Mouse (Mus musculus) intestine, embryonic 16.5 days (tissue): ENCODE results near the gene Tgoln1. TPM values are rescaled to one million over a fixed set of nuclear protein-coding genes. Genes with fewer than 3 reads are reported as not detected.
A peak's percentile ranks its signal among the peaks of the same experiment; 100 is the strongest.

Source experiments
- ATAC-seq: fragments of 200-750 bp; cut with Nextera tagmentation; 2 replicates; pipeline ENCODE4 v1.8.0; 2017; ENCODE audit warnings: moderate TSS enrichment, moderate library complexity
- H3K27ac ChIP-seq: fragments of 300-500 bp; sonication (generic); 2 replicates; pipeline ENCODE4 v1.5.1; 2014; ENCODE audit warnings: mild to moderate bottlenecking, low read length
- H3K27me3 ChIP-seq: fragments of 300-500 bp; sonication (generic); replicated peaks from 2 replicates; pipeline ENCODE4 v1.6.1; 2014; ENCODE audit warnings: low read length, control low read depth, mixed read lengths; ENCODE audit not compliant: control insufficient read depth, insufficient read depth
- H3K36me3 ChIP-seq: fragments of 300-500 bp; sonication (generic); 2 replicates; pipeline ENCODE4 v1.6.1; 2014; ENCODE audit warnings: low read length, control low read depth; ENCODE audit not compliant: control insufficient read depth, insufficient read depth
- H3K4me1 ChIP-seq: fragments of 300-500 bp; sonication (generic); 2 replicates; pipeline ENCODE4 v1.6.1; 2014; ENCODE audit warnings: low read length, control low read depth, mixed read lengths; ENCODE audit not compliant: control insufficient read depth, insufficient read depth
- H3K4me2 ChIP-seq: fragments of 300-500 bp; sonication (generic); 2 replicates; pipeline ENCODE4 v1.6.1; 2014; ENCODE audit warnings: low read depth, low read length, control low read depth
- H3K4me3 ChIP-seq: fragments of 300-500 bp; sonication (generic); 2 replicates; pipeline ENCODE4 v1.5.1; 2014; ENCODE audit warnings: mild to moderate bottlenecking, low read length
- H3K9ac ChIP-seq: fragments of 300-500 bp; sonication (generic); 2 replicates; pipeline ENCODE4 v1.6.1; 2014; ENCODE audit warnings: low read depth, low read length
- H3K9me3 ChIP-seq: fragments of 300-500 bp; sonication (generic); 2 replicates; pipeline ENCODE4 v1.6.1; 2016; ENCODE audit warnings: low read length, control low read depth; ENCODE audit not compliant: control insufficient read depth
- WGBS: fragments of 180-500 bp; shearing (Covaris S2); extraction: QIAGEN DNeasy Blood & Tissue Kit; methylation state at CpG from one replicate; pipeline ENCODE4 v1.1.7; 2014; 5-methylcytosine and 5-hydroxymethylcytosine counted together
- polyA plus RNA-seq: library from polyadenylated mRNA; unstranded; fragments of >200 nt; fragmentation: Nextera tagmentation; extraction: Ambion mirVana; gene quantifications from 2 replicates; pipeline ENCODE4 v1.2.1, GENCODE M21; 2015

Tgoln1 gene
- polyA plus RNA-seq, 1 experiment from 2014 or later, result 48.8 TPM

- no peak for ATAC-seq
- peaks cover 5% of the 10 kb centered on the region; the same call in 1 of the 2 replicates for H3K4me1 ChIP-seq
- H3K4me3 ChIP-seq, result no peak overlapping the region
- H3K27ac ChIP-seq, result no peak overlapping the region
- H3K27me3 ChIP-seq, result no peaks in the 10 kb centered on the region
- no peaks in the 10 kb centered on the region for H3K9me3 ChIP-seq
- no peak overlapping the region for H3K4me2 ChIP-seq
- H3K36me3 ChIP-seq, result no peaks in the 10 kb centered on the region
- no peak overlapping the region for H3K9ac ChIP-seq
These were observed 28.5 kb downstream of the Tgoln1 start for GRCm38 (mm10) chr6:72588307-72588706.

GRCm38 (mm10) chr6:72586701-72587100, 30.1 kb downstream of the Tgoln1 start:
- Histone ChIP-seq H3K27ac (no peak overlapping the region), H3K4me1 (peaks cover 5% of the 10 kb centered on the region; the same call in 1 of the 2 replicates), H3K36me3 (no peaks in the 10 kb centered on the region), H3K4me2 (no peak overlapping the region), H3K27me3 (no peaks in the 10 kb centered on the region), H3K9ac (no peak overlapping the region), H3K9me3 (no peaks in the 10 kb centered on the region), H3K4me3 (no peak overlapping the region)
- 74% methylated on average over 3 of the region's 3 CpGs for WGBS
- no peak for ATAC-seq

- H3K4me1 ChIP-seq, result no peaks in the 10 kb centered on the region
- H3K4me2 ChIP-seq, result no peak overlapping the region
- no peaks in the 10 kb centered on the region for H3K27me3 ChIP-seq
- H3K9me3 ChIP-seq, result no peaks in the 10 kb centered on the region
- H3K27ac ChIP-seq, result no peak overlapping the region
- H3K36me3 ChIP-seq, result peaks cover 4% of the 10 kb centered on the region; the same call in 1 of the 2 replicates
- peak; percentile 83 for ATAC-seq
- WGBS, result 57% methylated on average over 11 of the region's 11 CpGs
- H3K9ac ChIP-seq, result no peak overlapping the region
- H3K4me3 ChIP-seq, result no peak overlapping the region
These were observed 32.6 kb downstream of the Tgoln1 start for GRCm38 (mm10) chr6:72584154-72584553.

- no peak overlapping the region for H3K27ac ChIP-seq
- no peak overlapping the region for H3K4me2 ChIP-seq
These were observed 33.5 kb downstream of the Tgoln1 start for GRCm38 (mm10) chr6:72583211-72583839.

GRCm38 (mm10) chr6:72581625-72582382, 35.0 kb downstream of the Tgoln1 start:
- H3K4me2 ChIP-seq, result no peak overlapping the region
- no peaks in the 10 kb centered on the region for H3K27me3 ChIP-seq
- H3K36me3 ChIP-seq, result peaks cover 4% of the 10 kb centered on the region; the same call in 1 of the 2 replicates
- H3K4me3 ChIP-seq, result no peak overlapping the region
- ATAC-seq, result no peak
- H3K9ac ChIP-seq, result no peak overlapping the region
- no peaks in the 10 kb centered on the region for H3K4me1 ChIP-seq
- no peaks in the 10 kb centered on the region for H3K9me3 ChIP-seq
- WGBS, result 76% methylated on average over 11 of the region's 11 CpGs
- H3K27ac ChIP-seq, result no peak overlapping the region

More at GRCm38 (mm10) chr6:72583211-72583839, 33.5 kb downstream of the Tgoln1 start:
- Histone ChIP-seq H3K27me3 (no peaks in the 10 kb centered on the region), H3K4me1 (no peaks in the 10 kb centered on the region), H3K36me3 (peaks cover 4% of the 10 kb centered on the region; the same call in 1 of the 2 replicates), H3K4me3 (no peak overlapping the region), H3K9me3 (no peaks in the 10 kb centered on the region), H3K9ac (no peak overlapping the region)
- WGBS, result 89% methylated on average over 4 of the region's 4 CpGs
- ATAC-seq, result no peak

GRCm38 (mm10) chr6:72576041-72576440, 40.8 kb downstream of the Tgoln1 start:
- Histone ChIP-seq H3K27ac (no peak overlapping the region), H3K27me3 (no peaks in the 10 kb centered on the region)
- 93% methylated on average over 3 of the region's 3 CpGs for WGBS

GRCm38 (mm10) chr6:72571826-72572225, 45.0 kb downstream of the Tgoln1 start:
- no peaks in the 10 kb centered on the region for H3K27me3 ChIP-seq
- H3K4me2 ChIP-seq, result no peak overlapping the region
- H3K4me3 ChIP-seq, result no peak overlapping the region
- 36% methylated on average over 3 of the region's 3 CpGs for WGBS
- peaks cover 2% of the 10 kb centered on the region; the same call in 1 of the 2 replicates for H3K36me3 ChIP-seq
- no peak overlapping the region for H3K9ac ChIP-seq
- no peak overlapping the region for H3K27ac ChIP-seq
- no peaks in the 10 kb centered on the region for H3K9me3 ChIP-seq
- ATAC-seq, result no peak
- H3K4me1 ChIP-seq, result no peaks in the 10 kb centered on the region

More at GRCm38 (mm10) chr6:72576041-72576440, 40.8 kb downstream of the Tgoln1 start:
- H3K36me3 ChIP-seq, result peaks cover 5% of the 10 kb centered on the region; the same call in 1 of the 2 replicates
- H3K9me3 ChIP-seq, result no peaks in the 10 kb centered on the region
- no peak overlapping the region for H3K9ac ChIP-seq
- ATAC-seq, result no peak
- no peak overlapping the region for H3K4me2 ChIP-seq
- no peak overlapping the region for H3K4me3 ChIP-seq
- no peaks in the 10 kb centered on the region for H3K4me1 ChIP-seq

- H3K9ac ChIP-seq, result no peak overlapping the region
- H3K9me3 ChIP-seq, result no peaks in the 10 kb centered on the region
- no peak overlapping the region for H3K4me2 ChIP-seq
- no peaks in the 10 kb centered on the region for H3K27me3 ChIP-seq
- ATAC-seq, result no peak
- no peak overlapping the region for H3K4me3 ChIP-seq
- H3K36me3 ChIP-seq, result no peaks in the 10 kb centered on the region; the same call in 1 of the 2 replicates
- H3K4me1 ChIP-seq, result peaks cover 1% of the 10 kb centered on the region
- WGBS, result 85% methylated on average over 10 of the region's 10 CpGs
- no peak overlapping the region for H3K27ac ChIP-seq
These were observed 46.0 kb downstream of the Tgoln1 start for GRCm38 (mm10) chr6:72570644-72571397.

GRCm38 (mm10) chr6:72568736-72569135, 48.1 kb downstream of the Tgoln1 start:
- ATAC-seq, result no peak
- Histone ChIP-seq H3K27ac (no peak overlapping the region), H3K4me3 (no peak overlapping the region), H3K36me3 (no peaks in the 10 kb centered on the region; the same call in 1 of the 2 replicates), H3K27me3 (no peaks in the 10 kb centered on the region), H3K4me1 (peaks cover 6% of the 10 kb centered on the region), H3K9me3 (no peaks in the 10 kb centered on the region), H3K4me2 (no peak overlapping the region), H3K9ac (0 out of 2 replicates have a peak overlapping the region, but pooled peaks have one; percentile 12)
- WGBS, result 94% methylated on average over 10 of the region's 10 CpGs
